8 mouse cellular contexts compared by ENCODE assay signal in the genomic region with DNA sequence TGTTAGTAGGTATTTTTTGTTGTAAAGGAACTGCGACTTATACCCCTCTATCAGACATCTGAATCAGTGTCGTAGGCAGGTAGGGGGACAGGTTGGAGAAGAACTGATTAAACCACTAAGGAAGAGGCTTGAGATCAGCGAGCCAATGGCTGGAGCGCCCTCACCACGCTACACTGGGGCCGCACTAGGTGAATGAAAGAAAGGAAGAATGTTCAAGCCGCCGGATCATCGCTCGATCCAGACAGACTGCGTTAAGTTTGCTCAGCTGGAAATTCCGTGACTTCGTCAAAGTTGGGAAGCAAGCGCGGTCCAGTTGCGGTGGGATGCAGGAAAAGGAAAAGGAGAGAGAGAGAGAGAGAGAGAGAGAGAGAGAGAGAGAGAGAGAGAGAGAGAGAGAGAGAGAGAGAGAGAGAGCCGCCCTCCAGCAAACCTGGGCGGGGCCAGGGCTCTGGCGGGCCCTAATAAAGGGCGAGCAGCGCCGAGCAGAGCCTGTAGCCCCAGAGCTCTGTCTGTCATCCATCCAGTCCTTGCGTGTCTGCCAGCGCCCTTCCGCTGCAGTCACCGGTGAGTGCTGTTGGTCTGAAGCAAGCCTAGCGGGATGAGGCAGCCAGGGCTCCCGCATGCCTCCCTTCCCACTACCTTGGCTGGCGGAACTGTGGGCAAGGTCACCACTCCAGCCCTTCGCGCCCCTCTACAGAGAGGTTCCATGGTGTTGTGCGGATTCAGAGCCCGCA. TPM values are rescaled to one million over a fixed set of nuclear protein-coding genes. Genes with fewer than 3 reads are reported as not detected.
DNase-seq lines count a peak whose midpoint lies in the region; ATAC-seq and TF ChIP-seq lines count a peak whose summit lies in the region.

A gene (plus strand): TSS at position 490 of the 734 bp plus-strand sequence.

- peak within 1 kb of the TSS; percentile 45 for H3K4me3 ChIP-seq in hindbrain, embryonic 16.5 days (ENCODE audit: low read length)
- H3K4me3 ChIP-seq in left cerebral cortex, adult 2 months: peak within 1 kb of the TSS; percentile 62
- H3K4me3 ChIP-seq in megakaryocyte, embryonic 14.5 days (replicated peaks): peak within 1 kb of the TSS; percentile 94

- peak within 1 kb of the TSS; percentile 82 for H3K4me2 ChIP-seq in hindbrain, embryonic 16.5 days (ENCODE audit: low read length)

- DNase-seq in R1 (ENCODE audit: low read depth, low spot score): peak; percentile 59
- DNase-seq in cerebellum, postnatal 10 days: peak; percentile 72 to 79
- DNase-seq in gastrocnemius, postnatal 10 days: peak; percentile 83
- DNase-seq in left cerebral cortex, adult 2 months (ENCODE audit: extremely low spot score in 1 of 2, low spot score in 2 of 2): peak; percentile 37 to 45
- DNase-seq in right cerebral cortex, postnatal 14 days: peak; percentile 40

- under 1% methylated on average over 30 of the region's 33 CpGs for WGBS in hindbrain, embryonic 16.5 days

- intact Hi-C loops in left cerebral cortex, adult 2 months (cut with DNase I): no loop called here

- H3K27me3 ChIP-seq in hindbrain, embryonic 16.5 days (replicated peaks; ENCODE audit: control insufficient read depth, insufficient read depth, low read length): no peaks in the 10 kb centered on the region
- peaks cover 45% of the 10 kb centered on the region for H3K27me3 ChIP-seq in megakaryocyte, embryonic 14.5 days (replicated peaks)

- H3K9me3 ChIP-seq in hindbrain, embryonic 16.5 days (ENCODE audit: control insufficient read depth, low read length): no peaks in the 10 kb centered on the region
- H3K9me3 ChIP-seq in megakaryocyte, embryonic 14.5 days: no peaks in the 10 kb centered on the region

- H3K4me1 ChIP-seq in hindbrain, embryonic 16.5 days (ENCODE audit: control insufficient read depth, insufficient read depth, low read depth, low read length): peaks cover 3% of the 10 kb centered on the region; the same call in 1 of the 2 replicates
- H3K4me1 ChIP-seq in megakaryocyte, embryonic 14.5 days: peaks cover 60% of the 10 kb centered on the region

- peak; percentile 91 for ATAC-seq in hindbrain, embryonic 16.5 days
- no peak for ATAC-seq in erythroid progenitor cell, adult 5-6 weeks (replicated peaks; ENCODE audit: low FRiP score, poor library complexity, severe bottlenecking)

- no peak for TF ChIP-seq CTCF in left cerebral cortex, adult 2 months (IDR thresholded peaks at IDR 0.05)

- H3K9ac ChIP-seq in hindbrain, embryonic 16.5 days (ENCODE audit: low read depth, low read length): peak within 1 kb of the TSS; percentile 55

- H3K36me3 ChIP-seq in hindbrain, embryonic 16.5 days (ENCODE audit: control insufficient read depth, insufficient read depth, low read length): no peaks in the 10 kb centered on the region
- H3K36me3 ChIP-seq in megakaryocyte, embryonic 14.5 days (replicated peaks; ENCODE audit: low read length): peaks cover 13% of the 10 kb centered on the region

- no peak within 1 kb of the TSS for H3K27ac ChIP-seq in hindbrain, embryonic 16.5 days (ENCODE audit: low read depth, low read length)
- H3K27ac ChIP-seq in left cerebral cortex, adult 2 months: peak within 1 kb of the TSS; percentile 76

RNA-seq across cellular contexts. Expression of the gene that starts here (rescaled TPM):
- total RNA-seq in gastrocnemius, postnatal 10 days (2021): 10 to 100 TPM; 25.6 to 28.0 TPM
- 0.17 and 0.56 TPM in 2 replicates for polyA plus RNA-seq in hindbrain, embryonic 16.5 days (2015; fragmentation: Nextera tagmentation; extraction: Ambion mirVana)
- 1 to 10 TPM; 6.5 to 9.6 TPM for total RNA-seq in left cerebral cortex, adult 2 months (2021)
- polyA plus RNA-seq in megakaryocyte, embryonic 14.5 days (2012; ENCODE audit: insufficient read depth, low replicate concordance): 0.35 TPM in 1 of 2 replicates, not detected in the other
- total RNA-seq in erythroid progenitor cell, adult 5-6 weeks (2015; ENCODE audit: low replicate concordance): 2.5 TPM in 1 of 2 replicates, not detected in the other
- total RNA-seq in erythroid progenitor cell, adult 5-6 weeks (2017; ENCODE audit: low replicate concordance): 1.6 and 2.1 TPM in 2 replicates

Comparison
In these comparisons a context has a peak if more than half of its experiments do, and no peak if none do; other contexts are left out.
1. Peak in ATAC-seq, H3K4me3 ChIP-seq, H3K9ac ChIP-seq and H3K4me2 ChIP-seq in hindbrain, embryonic 16.5 days; RNA of the gene not detected or under 1 TPM.